Mouse (Mus musculus): Measurements from ENCODE around the gene Ssbp3. TPM values are rescaled to one million over a fixed set of nuclear protein-coding genes. Genes with fewer than 3 reads are reported as not detected.

Gene Ssbp3
- polyA plus RNA-seq (2015; fragmentation: Nextera tagmentation; extraction: Ambion mirVana): 92.5 and 103 TPM in 2 replicates

GRCm38 (mm10) chr4:106910201-106911172 is at the start of gene Ssbp3:
Gene Ssbp3, plus strand, starts transcription at chr4:106910701.

GRCm38 (mm10) chr4:107066252-107067124 is 156.0 kb downstream of the Ssbp3 start, which contains the start of the genes Mrpl37 and Cyb5rl:
Gene Mrpl37, minus strand, starts transcription at chr4:107066868.
Gene Cyb5rl, plus strand, starts transcription at chr4:107066988.

GRCm38 (mm10) chr4:107096841-107097373 is 186.4 kb downstream of the Ssbp3 start, which contains the start of gene Cdcp2:
Gene Cdcp2, plus strand, starts transcription at chr4:107096891.

Other genes with a start within 250 kb of the Ssbp3 start
- gene Ttc4, start 231.8 kb upstream of the Ssbp3 start, polyA plus RNA-seq (2015; fragmentation: Nextera tagmentation; extraction: Ambion mirVana): 84.3 and 104 TPM in 2 replicates
- gene Mroh7, start 179.8 kb upstream of the Ssbp3 start, polyA plus RNA-seq (2015; fragmentation: Nextera tagmentation; extraction: Ambion mirVana): 0.43 and 0.52 TPM in 2 replicates
- gene Fam151a, start 176.8 kb upstream of the Ssbp3 start, polyA plus RNA-seq (2015; fragmentation: Nextera tagmentation; extraction: Ambion mirVana): 0.19 TPM in 1 of 2 replicates, not detected in the other
- 5.4 and 5.9 TPM in 2 replicates for gene Acot11, start 105.7 kb upstream of the Ssbp3 start, polyA plus RNA-seq (2015; fragmentation: Nextera tagmentation; extraction: Ambion mirVana)
- 83.1 and 86.6 TPM in 2 replicates for gene Mrpl37, start 156.2 kb downstream of the Ssbp3 start, polyA plus RNA-seq (2015; fragmentation: Nextera tagmentation; extraction: Ambion mirVana)
- 3.3 and 4.9 TPM in 2 replicates for gene Cyb5rl, start 156.3 kb downstream of the Ssbp3 start, polyA plus RNA-seq (2015; fragmentation: Nextera tagmentation; extraction: Ambion mirVana)
- 0.12 and 0.14 TPM in 2 replicates for gene Cdcp2, start 186.2 kb downstream of the Ssbp3 start, polyA plus RNA-seq (2015; fragmentation: Nextera tagmentation; extraction: Ambion mirVana)

All from neural tube, postnatal 0 days (tissue).